Mouse (Mus musculus) midbrain, embryonic 14.5 days (tissue): Measurements from ENCODE around the gene Vav3. TPM values are rescaled to one million over a fixed set of nuclear protein-coding genes. Genes with fewer than 3 reads are reported as not detected.

Source experiments
- ATAC-seq: fragments of 200-750 bp; cut with Nextera tagmentation; 2 replicates; pipeline ENCODE4 v1.8.0; 2017; ENCODE audit warnings: moderate number of reproducible peaks, moderate library complexity; ENCODE audit not compliant: low FRiP score, low TSS enrichment
- DNase-seq: peaks from one replicate; pipeline ENCODE4 v3.0.0-alpha.2; 2015
- H3K27ac ChIP-seq: fragments of 300-500 bp; sonication (generic); replicated peaks from 2 replicates; pipeline ENCODE4 v1.5.1; 2014; ENCODE audit warnings: mild to moderate bottlenecking, low read depth, low read length, moderate library complexity
- H3K27me3 ChIP-seq: fragments of 300-500 bp; sonication (generic); 2 replicates; pipeline ENCODE4 v1.6.1; 2014; ENCODE audit warnings: low read length, control low read depth, mixed read lengths; ENCODE audit not compliant: control insufficient read depth, insufficient read depth
- H3K36me3 ChIP-seq: fragments of 300-500 bp; sonication (generic); 2 replicates; pipeline ENCODE4 v1.6.1; 2014; ENCODE audit warnings: low read length, control low read depth; ENCODE audit not compliant: control insufficient read depth, insufficient read depth
- H3K4me1 ChIP-seq: fragments of 300-500 bp; sonication (generic); 2 replicates; pipeline ENCODE4 v1.6.1; 2014; ENCODE audit warnings: mild to moderate bottlenecking, antibody characterized with exemption, low read length, control low read depth; ENCODE audit not compliant: control insufficient read depth, insufficient read depth
- H3K4me2 ChIP-seq: fragments of 300-500 bp; sonication (generic); 2 replicates; pipeline ENCODE4 v1.6.1; 2014; ENCODE audit warnings: mild to moderate bottlenecking, low read length, moderate library complexity
- H3K4me3 ChIP-seq: fragments of 300-500 bp; sonication (generic); replicated peaks from 2 replicates; pipeline ENCODE4 v1.5.1; 2014; ENCODE audit warnings: low read depth, low read length
- H3K9ac ChIP-seq: fragments of 300-500 bp; sonication (generic); replicated peaks from 2 replicates; pipeline ENCODE4 v1.6.1; 2014; ENCODE audit warnings: mild to moderate bottlenecking, low read length, moderate library complexity
- H3K9me3 ChIP-seq: fragments of 300-500 bp; sonication (generic); 2 replicates; pipeline ENCODE4 v1.6.1; 2016; ENCODE audit warnings: low read length, control low read depth, mixed read lengths; ENCODE audit not compliant: control insufficient read depth
- WGBS: fragments of 180-500 bp; shearing (Covaris S2); extraction: QIAGEN DNeasy Blood & Tissue Kit; methylation state at CpG from one replicate; pipeline ENCODE4 v1.1.7; 2014; 5-methylcytosine and 5-hydroxymethylcytosine counted together
- polyA plus RNA-seq: library from polyadenylated mRNA; unstranded; fragments of >200 nt; fragmentation: Nextera tagmentation; extraction: Ambion mirVana; gene quantifications from 2 replicates; pipeline ENCODE4 v1.2.1, GENCODE M21; 2014

Vav3 gene
- polyA plus RNA-seq, 1 experiment from 2014 or later = 37.3 TPM

DNA sequence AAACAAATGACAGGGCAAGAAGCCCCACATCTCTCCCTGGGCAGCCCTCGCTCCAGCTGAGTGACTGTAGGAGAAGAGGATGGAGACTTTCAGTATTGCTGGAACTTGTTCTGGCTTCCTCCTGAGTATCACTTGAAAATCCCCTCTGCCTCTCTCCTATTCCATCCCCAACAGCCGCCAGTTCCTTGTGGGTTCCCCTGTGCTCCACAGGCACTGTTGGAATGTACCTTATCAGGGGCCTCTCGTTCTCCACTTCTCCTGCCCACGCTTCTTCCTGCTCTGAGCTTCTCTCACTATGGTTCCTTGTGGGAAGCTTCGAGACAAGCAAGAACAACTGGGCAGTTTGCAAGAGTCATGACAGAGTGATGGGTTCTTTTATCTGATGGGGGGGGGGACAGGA lies 23.1 kb downstream of the Vav3 start:
- no peak for ATAC-seq
- Histone ChIP-seq H3K4me2 (no peak overlapping the region), H3K27me3 (no peaks in the 10 kb centered on the region), H3K27ac (no peak overlapping the region), H3K4me3 (no peak overlapping the region), H3K36me3 (no peaks in the 10 kb centered on the region), H3K4me1 (peaks cover 6% of the 10 kb centered on the region), H3K9ac (no peak overlapping the region), H3K9me3 (no peaks in the 10 kb centered on the region)
- 80% methylated on average over 5 of the region's 5 CpGs for WGBS
- no peak for DNase-seq

GRCm38 (mm10) chr3:109365875-109366274 lies 25.4 kb downstream of the Vav3 start:
- WGBS = 93% methylated on average over 2 of the region's 2 CpGs
- no peak for DNase-seq

GRCm38 (mm10) chr3:109366411-109366851 lies 26.0 kb downstream of the Vav3 start:
- H3K9me3 ChIP-seq = no peaks in the 10 kb centered on the region
- peak; percentile 74 for DNase-seq
- peaks cover 6% of the 10 kb centered on the region for H3K4me1 ChIP-seq
- H3K27me3 ChIP-seq = no peaks in the 10 kb centered on the region
- WGBS = 28% methylated on average over 7 of the region's 7 CpGs
- no peaks in the 10 kb centered on the region for H3K36me3 ChIP-seq
- H3K9ac ChIP-seq = no peak overlapping the region
- H3K27ac ChIP-seq = 0 out of 2 replicates have a peak overlapping the region, but pooled peaks have one; percentile 27
- H3K4me2 ChIP-seq = no peak overlapping the region
- no peak overlapping the region for H3K4me3 ChIP-seq
- ATAC-seq = peak; percentile 42; the same call in 1 of the 2 replicates

More at GRCm38 (mm10) chr3:109365875-109366274, 25.4 kb downstream of the Vav3 start:
- Histone ChIP-seq H3K9ac (no peak overlapping the region), H3K36me3 (no peaks in the 10 kb centered on the region), H3K27me3 (no peaks in the 10 kb centered on the region), H3K4me3 (no peak overlapping the region), H3K4me1 (peaks cover 6% of the 10 kb centered on the region), H3K27ac (0 out of 2 replicates have a peak overlapping the region, but pooled peaks have one; percentile 27), H3K9me3 (no peaks in the 10 kb centered on the region), H3K4me2 (no peak overlapping the region)
- no peak for ATAC-seq

GRCm38 (mm10) chr3:109368383-109369289 lies 28.2 kb downstream of the Vav3 start:
- DNase-seq = no peak
- H3K4me2 ChIP-seq = no peak overlapping the region
- no peak overlapping the region for H3K9ac ChIP-seq
- H3K36me3 ChIP-seq = no peaks in the 10 kb centered on the region
- H3K9me3 ChIP-seq = no peaks in the 10 kb centered on the region
- H3K27me3 ChIP-seq = no peaks in the 10 kb centered on the region
- no peak for ATAC-seq
- no peak overlapping the region for H3K27ac ChIP-seq
- peaks cover 6% of the 10 kb centered on the region for H3K4me1 ChIP-seq
- WGBS = 88% methylated on average over 9 of the region's 9 CpGs
- no peak overlapping the region for H3K4me3 ChIP-seq

DNA sequence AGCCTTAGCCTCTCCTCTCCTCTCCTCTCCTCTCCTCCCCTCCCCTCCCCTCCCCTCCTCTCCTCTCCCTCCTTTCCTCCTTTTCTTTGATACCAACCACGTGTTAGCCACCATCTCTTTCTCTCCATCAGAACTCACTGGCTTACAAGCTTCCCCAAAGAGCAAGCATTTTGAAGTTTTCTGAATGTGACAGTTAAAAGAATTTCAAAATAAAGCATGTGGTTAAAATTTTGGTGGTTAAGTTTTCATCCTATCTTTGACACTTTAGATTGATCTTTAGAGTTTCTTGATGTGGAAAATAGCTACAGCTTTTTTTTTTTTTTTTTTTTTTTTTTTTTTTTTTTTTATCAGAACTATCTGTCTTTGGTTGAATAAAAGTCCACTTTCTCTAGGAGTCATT lies 31.1 kb downstream of the Vav3 start:
- WGBS = 0% methylated on average over 1 of the region's 1 CpGs

DNA sequence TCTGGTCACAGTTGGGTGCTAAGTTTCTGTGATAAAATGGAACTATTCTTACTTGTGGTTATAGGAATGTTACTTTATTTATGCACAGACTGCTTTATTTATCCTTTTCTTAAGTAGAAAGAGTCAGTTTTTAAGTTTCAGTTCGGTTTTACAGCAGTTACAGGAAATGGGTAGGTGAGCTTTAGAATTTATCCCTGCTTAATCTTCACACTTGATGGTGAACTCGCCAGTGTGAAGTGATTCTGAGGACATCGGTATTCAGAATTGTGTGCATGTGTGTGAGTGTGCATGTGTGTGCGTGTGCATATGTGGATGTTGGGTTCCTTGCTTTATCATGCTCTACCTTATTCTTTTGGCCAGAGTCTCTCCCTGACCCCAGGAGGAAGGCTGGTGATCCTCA lies 32.2 kb downstream of the Vav3 start:
- Histone ChIP-seq H3K36me3 (no peaks in the 10 kb centered on the region), H3K4me2 (no peak overlapping the region), H3K4me1 (no peaks in the 10 kb centered on the region), H3K27ac (no peak overlapping the region), H3K9me3 (no peaks in the 10 kb centered on the region), H3K9ac (no peak overlapping the region), H3K4me3 (no peak overlapping the region), H3K27me3 (no peaks in the 10 kb centered on the region)
- WGBS = 92% methylated on average over 4 of the region's 4 CpGs
- DNase-seq (no peak), ATAC-seq (no peak)

More for the DNA sequence above, 31.1 kb downstream of the Vav3 start:
- Histone ChIP-seq H3K4me1 (peaks cover under 1% of the 10 kb centered on the region), H3K4me3 (no peak overlapping the region), H3K27me3 (no peaks in the 10 kb centered on the region), H3K9ac (no peak overlapping the region), H3K4me2 (no peak overlapping the region), H3K9me3 (no peaks in the 10 kb centered on the region), H3K27ac (no peak overlapping the region), H3K36me3 (no peaks in the 10 kb centered on the region)
- ATAC-seq (no peak), DNase-seq (no peak)

DNA sequence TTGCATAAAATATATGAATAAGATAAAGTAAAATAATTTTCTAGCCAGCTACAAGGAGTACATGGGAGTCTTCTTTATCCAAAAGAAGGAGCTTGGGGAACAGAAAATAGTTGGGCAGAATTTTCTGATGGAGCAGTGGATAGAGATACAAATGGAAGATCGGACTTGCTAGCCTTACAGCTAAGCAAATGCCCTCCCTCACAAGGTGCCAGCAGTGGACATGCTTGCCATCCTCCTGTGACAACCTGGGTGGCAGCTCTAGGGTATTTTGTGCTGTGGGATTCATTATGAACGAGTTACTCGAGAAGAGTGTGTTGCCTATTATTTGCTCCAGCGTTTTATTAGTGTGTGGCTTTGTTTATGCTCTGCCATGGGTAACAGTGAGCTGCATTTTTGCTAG lies 37.8 kb downstream of the Vav3 start:
- whole genome bisulfite sequencing = 85% methylated on average over 4 of the region's 4 CpGs
- no peaks in the 10 kb centered on the region for H3K4me1 ChIP-seq
- no peaks in the 10 kb centered on the region for H3K27me3 ChIP-seq
- no peak overlapping the region for H3K4me3 ChIP-seq
- H3K9me3 ChIP-seq = no peaks in the 10 kb centered on the region
- no peak overlapping the region for H3K27ac ChIP-seq
- DNase-seq (no peak), ATAC-seq (no peak)
- H3K36me3 ChIP-seq = no peaks in the 10 kb centered on the region
- H3K9ac ChIP-seq = no peak overlapping the region
- H3K4me2 ChIP-seq = no peak overlapping the region

GRCm38 (mm10) chr3:109378684-109379083 lies 38.2 kb downstream of the Vav3 start:
- ATAC-seq (no peak), DNase-seq (no peak)
- Histone ChIP-seq H3K27me3 (no peaks in the 10 kb centered on the region), H3K4me1 (no peaks in the 10 kb centered on the region), H3K9ac (no peak overlapping the region), H3K4me2 (no peak overlapping the region), H3K27ac (no peak overlapping the region), H3K36me3 (no peaks in the 10 kb centered on the region), H3K4me3 (no peak overlapping the region), H3K9me3 (no peaks in the 10 kb centered on the region)
- 83% methylated on average over 6 of the region's 6 CpGs for WGBS

DNA sequence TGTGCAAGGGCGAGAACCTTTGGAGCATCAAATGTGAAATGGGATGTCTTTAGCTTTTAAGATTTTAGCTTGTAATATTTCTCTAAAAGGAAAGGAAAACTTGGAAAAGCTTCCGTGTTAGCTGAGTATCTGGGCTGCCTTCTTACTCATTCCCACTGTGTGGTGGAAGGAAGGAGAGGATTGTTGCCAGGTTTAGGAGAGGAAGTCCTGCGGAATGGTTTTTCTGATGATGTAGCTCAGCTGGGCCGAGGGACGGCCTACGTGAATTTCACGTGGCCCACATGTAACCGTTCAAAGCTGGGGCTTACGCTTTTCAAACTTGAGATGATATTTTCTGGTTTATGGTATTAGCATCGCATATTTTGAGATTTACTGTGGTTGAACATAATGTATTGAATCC lies 48.3 kb downstream of the Vav3 start:
- DNase-seq (no peak), ATAC-seq (no peak)
- Histone ChIP-seq H3K9me3 (no peaks in the 10 kb centered on the region), H3K27me3 (no peaks in the 10 kb centered on the region), H3K4me3 (no peak overlapping the region), H3K9ac (no peak overlapping the region), H3K4me2 (no peak overlapping the region), H3K36me3 (no peaks in the 10 kb centered on the region), H3K4me1 (no peaks in the 10 kb centered on the region), H3K27ac (no peak overlapping the region)
- 90% methylated on average over 10 of the region's 10 CpGs for WGBS
